Mouse (Mus musculus): ENCODE results near the gene Mid1ip1. TPM values are rescaled to one million over a fixed set of nuclear protein-coding genes. Genes with fewer than 3 reads are reported as not detected.

The Mid1ip1 gene
- polyA plus RNA-seq, 1 experiment from 2014 or later: 243 TPM

DNA sequence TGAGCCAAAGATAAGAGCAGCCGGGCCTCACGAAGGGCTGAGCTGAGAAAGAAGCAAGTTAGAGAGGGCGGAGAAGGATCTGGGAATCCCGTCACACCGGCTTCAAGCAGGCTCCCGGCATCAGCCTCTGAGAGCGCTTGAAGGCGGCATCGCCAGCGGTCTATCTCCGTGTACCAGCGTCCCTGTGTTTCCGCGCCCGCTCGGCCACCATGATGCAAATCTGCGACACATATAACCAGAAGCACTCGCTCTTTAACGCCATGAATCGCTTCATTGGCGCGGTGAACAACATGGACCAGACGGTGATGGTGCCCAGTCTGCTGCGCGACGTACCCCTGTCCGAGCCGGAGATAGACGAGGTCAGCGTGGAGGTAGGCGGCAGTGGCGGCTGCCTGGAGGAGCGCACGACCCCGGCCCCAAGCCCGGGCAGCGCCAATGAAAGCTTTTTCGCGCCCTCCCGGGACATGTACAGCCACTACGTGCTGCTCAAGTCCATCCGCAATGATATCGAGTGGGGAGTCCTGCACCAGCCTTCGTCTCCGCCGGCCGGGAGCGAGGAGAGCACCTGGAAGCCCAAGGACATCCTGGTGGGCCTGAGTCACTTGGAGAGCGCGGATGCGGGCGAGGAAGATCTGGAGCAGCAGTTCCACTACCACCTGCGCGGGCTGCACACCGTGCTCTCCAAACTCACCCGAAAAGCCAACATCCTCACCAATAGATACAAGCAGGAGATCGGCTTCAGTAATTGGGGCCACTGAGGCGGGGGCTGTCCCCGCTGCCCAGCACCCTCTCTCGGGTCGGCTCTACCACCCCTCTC, 3.4 kb downstream of the Mid1ip1 start:
- H3K4me1 ChIP-seq (ENCODE audit: insufficient read depth, low read depth, low read length): no peaks in the 10 kb centered on the region
- H3K4me3 ChIP-seq (ENCODE audit: low read depth, low read length): peak overlapping the region; percentile 55
- TF ChIP-seq EP300 (IDR thresholded peaks at IDR 0.05) (no peak), CTCF (IDR thresholded peaks at IDR 0.05) (no peak)
- peak overlapping the region; percentile 60 for H3K9ac ChIP-seq (replicated peaks; ENCODE audit: low read depth)
- no peak for ATAC-seq
- peak; percentile 30 for DNase-seq (ENCODE audit: low spot score)
- WGBS: 10% methylated on average over 52 of the region's 61 CpGs
- H3K4me2 ChIP-seq (replicated peaks; ENCODE audit: low read depth, low read length): peak overlapping the region; percentile 64
- peak overlapping the region; percentile 87 for H3K27ac ChIP-seq (ENCODE audit: low read length)
- H3K36me3 ChIP-seq (ENCODE audit: insufficient read depth, low read length): no peaks in the 10 kb centered on the region
- no peaks in the 10 kb centered on the region for H3K9me3 ChIP-seq (ENCODE audit: low read length)
- no peaks in the 10 kb centered on the region for H3K27me3 ChIP-seq (replicated peaks; ENCODE audit: insufficient read depth, low read length)

- 13% methylated on average over 21 of the region's 22 CpGs for WGBS
- no peaks in the 10 kb centered on the region for H3K36me3 ChIP-seq (ENCODE audit: insufficient read depth, low read length)
- no peaks in the 10 kb centered on the region for H3K4me1 ChIP-seq (ENCODE audit: insufficient read depth, low read depth, low read length)
- DNase-seq (ENCODE audit: low spot score) (peak; percentile 91), ATAC-seq (peak; percentile 59)
- H3K9ac ChIP-seq (replicated peaks; ENCODE audit: low read depth): peak overlapping the region; percentile 60
- TF ChIP-seq EP300 (IDR thresholded peaks at IDR 0.05) (peak; percentile 36; the same call in 1 of the 2 replicates), CTCF (IDR thresholded peaks at IDR 0.05) (peak; percentile 41)
- H3K27me3 ChIP-seq (replicated peaks; ENCODE audit: insufficient read depth, low read length): no peaks in the 10 kb centered on the region
- H3K4me2 ChIP-seq (replicated peaks; ENCODE audit: low read depth, low read length): peak overlapping the region; percentile 64
- H3K9me3 ChIP-seq (ENCODE audit: low read length): no peaks in the 10 kb centered on the region
- H3K27ac ChIP-seq (ENCODE audit: low read length): peak overlapping the region; percentile 87
- peak overlapping the region; percentile 55 for H3K4me3 ChIP-seq (ENCODE audit: low read depth, low read length)
Observed at GRCm38 (mm10) chrX:10718838-10719539, 4.2 kb downstream of the Mid1ip1 start.

GRCm38 (mm10) chrX:10720391-10720790, 5.6 kb downstream of the Mid1ip1 start:
- Histone ChIP-seq H3K27ac (ENCODE audit: low read length) (no peak overlapping the region), H3K4me2 (replicated peaks; ENCODE audit: low read depth, low read length) (no peak overlapping the region), H3K27me3 (replicated peaks; ENCODE audit: insufficient read depth, low read length) (no peaks in the 10 kb centered on the region), H3K4me3 (ENCODE audit: low read depth, low read length) (no peak overlapping the region), H3K9me3 (ENCODE audit: low read length) (no peaks in the 10 kb centered on the region), H3K9ac (replicated peaks; ENCODE audit: low read depth) (no peak overlapping the region), H3K4me1 (ENCODE audit: insufficient read depth, low read depth, low read length) (no peaks in the 10 kb centered on the region), H3K36me3 (ENCODE audit: insufficient read depth, low read length) (no peaks in the 10 kb centered on the region)
- ATAC-seq (no peak), DNase-seq (ENCODE audit: low spot score) (no peak)
- WGBS: 28% methylated on average over 6 of the region's 6 CpGs
- TF ChIP-seq CTCF (IDR thresholded peaks at IDR 0.05) (no peak), EP300 (IDR thresholded peaks at IDR 0.05) (no peak)

DNA sequence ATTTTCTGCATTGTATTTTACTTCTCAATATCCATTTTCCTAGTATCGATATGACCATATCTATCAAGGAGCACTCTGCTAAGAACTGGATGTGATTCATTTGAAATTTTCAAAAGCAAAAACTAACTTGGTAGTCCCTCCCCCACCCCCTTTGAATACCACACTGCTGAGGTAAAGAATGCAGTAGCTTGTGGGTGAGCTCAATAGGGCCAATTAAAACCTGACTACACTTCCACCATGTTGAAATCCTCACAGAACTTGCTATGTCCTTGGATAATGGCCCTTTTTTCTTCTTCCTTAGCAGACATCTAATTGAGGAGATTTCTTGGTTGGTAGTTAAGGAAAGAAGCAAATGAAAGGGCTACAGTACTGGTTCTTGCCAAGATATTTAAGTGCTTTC, 9.8 kb downstream of the Mid1ip1 start:
- ATAC-seq: no peak
- no peak for DNase-seq (ENCODE audit: low spot score)
- no peak overlapping the region for H3K4me2 ChIP-seq (replicated peaks; ENCODE audit: low read depth, low read length)
- no peak overlapping the region for H3K27ac ChIP-seq (ENCODE audit: low read length)
- no peak overlapping the region for H3K4me3 ChIP-seq (ENCODE audit: low read depth, low read length)
- TF ChIP-seq EP300 (IDR thresholded peaks at IDR 0.05): no peak
- 89% methylated on average over 1 of the region's 1 CpGs for WGBS
- no peaks in the 10 kb centered on the region for H3K9me3 ChIP-seq (ENCODE audit: low read length)
- H3K4me1 ChIP-seq (ENCODE audit: insufficient read depth, low read depth, low read length): no peaks in the 10 kb centered on the region
- no peaks in the 10 kb centered on the region for H3K36me3 ChIP-seq (ENCODE audit: insufficient read depth, low read length)
- H3K9ac ChIP-seq (replicated peaks; ENCODE audit: low read depth): no peak overlapping the region
- H3K27me3 ChIP-seq (replicated peaks; ENCODE audit: insufficient read depth, low read length): no peaks in the 10 kb centered on the region

- Histone ChIP-seq H3K9me3 (ENCODE audit: low read length) (no peaks in the 10 kb centered on the region), H3K4me3 (ENCODE audit: low read depth, low read length) (no peak overlapping the region), H3K27me3 (replicated peaks; ENCODE audit: insufficient read depth, low read length) (no peaks in the 10 kb centered on the region), H3K36me3 (ENCODE audit: insufficient read depth, low read length) (no peaks in the 10 kb centered on the region), H3K9ac (replicated peaks; ENCODE audit: low read depth) (no peak overlapping the region), H3K4me2 (replicated peaks; ENCODE audit: low read depth, low read length) (no peak overlapping the region), H3K4me1 (ENCODE audit: insufficient read depth, low read depth, low read length) (no peaks in the 10 kb centered on the region), H3K27ac (ENCODE audit: low read length) (peak overlapping the region; percentile 54; the same call in 1 of the 2 replicates)
- WGBS: 19% methylated on average over 5 of the region's 6 CpGs
- DNase-seq (ENCODE audit: low spot score) (peak; percentile 78), ATAC-seq (peak; percentile 78)
- TF ChIP-seq EP300 (IDR thresholded peaks at IDR 0.05): no peak
- no peak for TF ChIP-seq CTCF (IDR thresholded peaks at IDR 0.05)
Observed at GRCm38 (mm10) chrX:10729488-10729887, 14.7 kb downstream of the Mid1ip1 start.

DNA sequence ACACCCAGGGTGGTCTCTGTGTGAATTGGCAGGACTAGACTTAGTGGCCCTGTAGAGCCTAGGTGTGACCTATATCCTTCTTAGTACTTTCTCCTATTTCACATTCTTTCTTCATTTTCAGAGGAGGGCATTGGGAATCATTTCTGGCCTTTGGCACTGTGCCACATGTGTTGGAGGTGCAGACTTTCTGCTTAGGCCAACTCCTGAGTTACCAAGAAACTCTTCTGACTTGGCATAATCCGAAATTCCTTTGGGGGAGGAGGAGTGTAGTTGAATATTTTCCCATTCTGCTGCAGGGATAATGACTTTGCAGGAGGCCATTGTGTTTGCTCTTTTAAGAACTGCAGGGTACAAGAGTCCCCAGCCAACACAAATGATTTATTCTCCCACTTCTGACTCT, 19.6 kb downstream of the Mid1ip1 start:
- no peak overlapping the region for H3K27ac ChIP-seq (ENCODE audit: low read length)
- WGBS: 22% methylated on average over 1 of the region's 1 CpGs
- peak; percentile 18 for DNase-seq (ENCODE audit: low spot score)

More for the DNA sequence above, 19.6 kb downstream of the Mid1ip1 start:
- H3K9me3 ChIP-seq (ENCODE audit: low read length): no peaks in the 10 kb centered on the region
- H3K9ac ChIP-seq (replicated peaks; ENCODE audit: low read depth): no peak overlapping the region
- no peak overlapping the region for H3K4me2 ChIP-seq (replicated peaks; ENCODE audit: low read depth, low read length)
- H3K36me3 ChIP-seq (ENCODE audit: insufficient read depth, low read length): no peaks in the 10 kb centered on the region
- no peak for ATAC-seq
- no peaks in the 10 kb centered on the region for H3K4me1 ChIP-seq (ENCODE audit: insufficient read depth, low read depth, low read length)
- no peaks in the 10 kb centered on the region for H3K27me3 ChIP-seq (replicated peaks; ENCODE audit: insufficient read depth, low read length)
- no peak overlapping the region for H3K4me3 ChIP-seq (ENCODE audit: low read depth, low read length)
- TF ChIP-seq EP300 (IDR thresholded peaks at IDR 0.05) (no peak), CTCF (IDR thresholded peaks at IDR 0.05) (no peak)
